16 mouse cellular contexts compared by ENCODE assay signal in genomic region chr2:144727136-144727535, GRCm38 (mm10).
"Had no signal": no experiment of that assay in that cellular context is flagged by ENCODE, and none has a peak within 500 bp of the region (broad histone marks: within the 10 kb centered on the region; RNA-seq: fewer than 3 reads in every experiment).

No protein-coding gene starts in this region.

- H3K4me3 ChIP-seq: neural tube, embryonic 13.5 days; neural tube, embryonic 15.5 days; stomach, embryonic 15.5 days had no signal

- H3K36me3 ChIP-seq: neural tube, embryonic 13.5 days; neural tube, embryonic 15.5 days; stomach, embryonic 15.5 days had no signal

- H3K4me2 ChIP-seq: neural tube, embryonic 13.5 days; neural tube, embryonic 15.5 days; stomach, embryonic 15.5 days had no signal

- H3K4me1 ChIP-seq: neural tube, embryonic 13.5 days; neural tube, embryonic 15.5 days; stomach, embryonic 15.5 days had no signal

- H3K27me3 ChIP-seq: neural tube, embryonic 13.5 days; neural tube, embryonic 15.5 days; stomach, embryonic 15.5 days had no signal

- H3K27ac ChIP-seq: neural tube, embryonic 13.5 days; neural tube, embryonic 15.5 days; stomach, embryonic 15.5 days; stomach, postnatal 0 days had no signal

- H3K9me3 ChIP-seq: neural tube, embryonic 13.5 days; neural tube, embryonic 15.5 days; stomach, embryonic 15.5 days had no signal

- H3K9ac ChIP-seq: neural tube, embryonic 13.5 days; neural tube, embryonic 15.5 days; stomach, embryonic 15.5 days had no signal

- DNase-seq: retina, postnatal 1 day; right cerebral cortex, adult 18-20 months; right cerebral cortex, postnatal 14 days; right cerebral cortex, postnatal 25 days; right cerebral cortex, postnatal 4 days; spleen, adult 18-20 months; thymus, adult 18-20 months; thymus, adult 2 months; thymus, postnatal 14 days; thymus, postnatal 25 days; thymus, postnatal 36 days; thymus, postnatal 4 days had no signal
